Mouse (Mus musculus) kidney, postnatal 0 days (tissue): Measurements from ENCODE around the gene Gstm4. TPM values are rescaled to one million over a fixed set of nuclear protein-coding genes. Genes with fewer than 3 reads are reported as not detected.
A peak's percentile ranks its signal among the peaks of the same experiment; 100 is the strongest.
"Not testable (repeated sequence)": the region's sequence is repeated elsewhere in the genome, so short reads cannot be mapped to it uniquely, and the experiment has no call there.

ENCODE experiments used
- ATAC-seq: fragments of 200-750 bp; cut with Nextera tagmentation; replicated peaks from 2 replicates; pipeline ENCODE4 v1.8.0; 2017; ENCODE audit warnings: low read depth, moderate number of reproducible peaks, moderate TSS enrichment, moderate library complexity; ENCODE audit not compliant: low FRiP score
- DNase-seq: peaks from one replicate; pipeline ENCODE4 v3.0.0-alpha.2; 2016; ENCODE audit warnings: low spot score
- H3K27ac ChIP-seq: fragments of 300-500 bp; sonication (generic); 2 replicates; pipeline ENCODE4 v1.5.1; 2014; ENCODE audit warnings: mild to moderate bottlenecking
- H3K27me3 ChIP-seq: fragments of 300-500 bp; sonication (generic); 2 replicates; pipeline ENCODE4 v1.6.1; 2014; ENCODE audit warnings: low read length, mixed read lengths; ENCODE audit not compliant: insufficient read depth
- H3K36me3 ChIP-seq: fragments of 300-500 bp; sonication (generic); 2 replicates; pipeline ENCODE4 v1.6.1; 2014; ENCODE audit warnings: low read length, mixed read lengths; ENCODE audit not compliant: insufficient read depth
- H3K4me1 ChIP-seq: fragments of 300-500 bp; sonication (generic); replicated peaks from 2 replicates; pipeline ENCODE4 v1.6.1; 2014; ENCODE audit warnings: antibody characterized with exemption, low read length, mixed read lengths; ENCODE audit not compliant: insufficient read depth
- H3K4me2 ChIP-seq: fragments of 300-500 bp; sonication (generic); 2 replicates; pipeline ENCODE4 v1.6.1; 2014; ENCODE audit warnings: mild to moderate bottlenecking, low read length, moderate library complexity, mixed read lengths
- H3K4me3 ChIP-seq: fragments of 300-500 bp; sonication (generic); replicated peaks from 2 replicates; pipeline ENCODE4 v1.5.1; 2014; ENCODE audit warnings: low read depth, low read length
- H3K9ac ChIP-seq: fragments of 300-500 bp; sonication (generic); 2 replicates; pipeline ENCODE4 v1.6.1; 2014; ENCODE audit warnings: low read depth, low read length
- H3K9me3 ChIP-seq: fragments of 300-500 bp; sonication (generic); replicated peaks from 2 replicates; pipeline ENCODE4 v1.6.1; 2016; ENCODE audit warnings: low read length, inconsistent platforms, mixed read lengths
- CTCF ChIP-seq: IDR thresholded peaks from 2 replicates; pipeline ENCODE4 v1.5.1; 2016; ENCODE audit warnings: antibody characterized with exemption, low read depth, mild to moderate bottlenecking, moderate library complexity
- WGBS: fragments of 180-500 bp; shearing (Covaris S2); extraction: QIAGEN DNeasy Blood & Tissue Kit; methylation state at CpG from one replicate; pipeline ENCODE4 v1.1.7; 2014; 5-methylcytosine and 5-hydroxymethylcytosine counted together
- polyA plus RNA-seq: library from polyadenylated mRNA; unstranded; fragments of >200 nt; fragmentation: Nextera tagmentation; extraction: Ambion mirVana; gene quantifications from 2 replicates; pipeline ENCODE4 v1.2.1, GENCODE M21; 2015

The Gstm4 gene
- polyA plus RNA-seq, 1 experiment from 2014 or later, result 21.8 TPM

DNA sequence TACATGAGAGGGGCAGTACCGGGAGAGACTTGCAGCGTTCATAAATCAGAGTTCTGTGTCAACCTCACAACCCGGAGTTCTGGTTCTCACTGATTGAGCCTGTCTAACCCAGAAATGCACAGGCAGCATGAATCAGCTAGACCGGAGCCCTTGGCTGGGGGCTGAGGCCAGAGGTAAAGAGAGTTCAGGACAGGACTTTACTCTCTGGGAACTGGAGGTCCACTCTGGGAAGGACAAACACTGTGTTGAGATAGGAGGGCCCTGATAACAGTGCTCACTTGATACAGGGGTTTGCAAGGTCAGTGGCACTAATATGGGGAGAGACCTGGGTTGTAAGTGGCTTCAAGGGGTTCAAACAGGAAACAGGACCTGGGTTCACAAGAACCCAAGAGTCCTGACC lies 19.4 kb downstream of the Gstm4 start:
- no peak for DNase-seq

DNA sequence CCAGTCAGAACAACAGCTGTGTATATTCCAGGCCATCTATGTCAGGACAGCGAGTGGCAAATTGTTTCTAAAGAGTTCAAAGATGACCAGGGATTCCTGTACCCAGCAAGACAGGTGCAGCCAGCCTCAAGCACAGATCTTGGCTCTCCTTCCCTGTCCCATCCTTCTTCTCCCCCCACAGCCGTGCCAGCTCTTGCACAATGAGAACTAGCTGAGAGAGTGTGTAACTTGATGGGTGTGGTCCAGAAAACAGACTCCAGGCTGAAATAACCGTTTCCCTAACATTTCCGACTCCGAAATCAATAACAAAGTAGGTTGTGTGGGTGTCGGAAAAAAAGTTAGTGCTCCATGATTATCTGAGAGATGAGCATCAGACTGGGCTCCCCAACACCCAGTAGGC lies 22.0 kb downstream of the Gstm4 start:
- Histone ChIP-seq H3K4me3 (no peak overlapping the region), H3K4me2 (no peak overlapping the region), H3K27ac (no peak overlapping the region), H3K9ac (no peak overlapping the region), H3K36me3 (no peaks in the 10 kb centered on the region), H3K4me1 (peaks cover 3% of the 10 kb centered on the region), H3K27me3 (no peaks in the 10 kb centered on the region), H3K9me3 (no peaks in the 10 kb centered on the region)
- no peak for TF ChIP-seq CTCF
- 71% methylated on average over 6 of the region's 6 CpGs for WGBS
- ATAC-seq (no peak), DNase-seq (no peak)

More for the DNA sequence above, 19.4 kb downstream of the Gstm4 start:
- WGBS, result 31% methylated on average over 4 of the region's 4 CpGs
- Histone ChIP-seq H3K9ac (no peak overlapping the region), H3K4me2 (no peak overlapping the region), H3K36me3 (no peaks in the 10 kb centered on the region), H3K27ac (no peak overlapping the region), H3K27me3 (no peaks in the 10 kb centered on the region), H3K9me3 (no peaks in the 10 kb centered on the region), H3K4me1 (no peaks in the 10 kb centered on the region), H3K4me3 (no peak overlapping the region)
- no peak for ATAC-seq
- no peak for TF ChIP-seq CTCF

DNA sequence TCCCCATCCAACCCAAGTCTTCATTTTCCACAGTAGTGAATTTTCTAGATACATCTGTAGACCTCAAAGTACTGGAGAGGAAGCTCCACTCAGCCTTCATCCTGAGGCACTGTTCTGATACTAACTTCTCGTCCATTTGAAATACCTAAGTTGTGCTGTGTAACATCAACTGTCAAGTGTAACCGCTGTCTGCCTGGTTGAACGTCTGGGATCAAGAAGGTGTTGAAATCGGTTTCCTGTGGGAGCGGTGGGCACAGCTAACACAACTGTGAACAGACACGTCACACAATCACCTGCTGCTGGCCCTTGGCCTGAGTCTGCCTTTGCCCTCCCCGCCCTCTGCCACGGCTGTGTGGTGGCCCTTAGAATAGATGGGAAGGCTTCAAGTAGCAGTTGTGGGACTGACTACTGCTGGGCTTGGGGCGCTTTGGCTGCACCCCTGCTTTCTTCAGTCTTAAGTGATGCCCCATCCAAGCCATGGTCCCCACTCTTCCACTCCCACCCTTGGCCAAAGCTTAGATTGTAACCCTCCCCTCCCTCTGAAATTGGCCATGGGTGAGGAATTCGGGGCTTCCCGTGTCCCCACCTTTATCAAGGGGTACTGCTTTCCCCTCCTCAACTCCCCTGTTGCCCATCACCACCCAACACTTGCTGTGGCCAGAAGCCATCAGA lies 24.2 kb downstream of the Gstm4 start:
- not testable (repeated sequence) for H3K4me2 ChIP-seq, H3K27me3 ChIP-seq, H3K27ac ChIP-seq, H3K4me1 ChIP-seq, H3K36me3 ChIP-seq, H3K4me3 ChIP-seq, H3K9ac ChIP-seq, H3K9me3 ChIP-seq, DNase-seq, ATAC-seq
- 77% methylated on average over 11 of the region's 11 CpGs for WGBS

DNA sequence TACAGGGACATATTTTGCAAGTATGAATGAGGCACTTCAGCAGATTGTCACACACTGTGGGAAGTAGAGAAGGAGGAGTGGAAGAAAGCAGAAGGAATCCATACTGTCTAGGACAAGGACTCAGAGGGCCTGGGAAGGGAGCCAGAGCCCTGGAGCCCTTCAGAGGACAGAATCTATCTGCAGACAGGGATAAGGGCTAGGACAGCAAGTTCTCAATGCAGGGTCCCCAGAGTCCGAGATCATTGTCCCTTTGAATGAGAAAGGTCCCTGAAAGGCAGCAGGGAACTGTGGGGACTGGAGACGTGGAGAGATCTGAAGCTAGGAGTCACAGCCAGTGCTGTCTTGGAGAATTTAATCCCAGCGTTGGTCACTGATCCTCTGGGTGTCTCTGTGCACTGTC lies 25.5 kb downstream of the Gstm4 start:
- not testable (repeated sequence) for ATAC-seq, DNase-seq, H3K36me3 ChIP-seq, H3K9me3 ChIP-seq, H3K27ac ChIP-seq, H3K4me1 ChIP-seq, H3K4me2 ChIP-seq, H3K4me3 ChIP-seq, H3K27me3 ChIP-seq, H3K9ac ChIP-seq
- WGBS, result 65% methylated on average over 3 of the region's 3 CpGs

DNA sequence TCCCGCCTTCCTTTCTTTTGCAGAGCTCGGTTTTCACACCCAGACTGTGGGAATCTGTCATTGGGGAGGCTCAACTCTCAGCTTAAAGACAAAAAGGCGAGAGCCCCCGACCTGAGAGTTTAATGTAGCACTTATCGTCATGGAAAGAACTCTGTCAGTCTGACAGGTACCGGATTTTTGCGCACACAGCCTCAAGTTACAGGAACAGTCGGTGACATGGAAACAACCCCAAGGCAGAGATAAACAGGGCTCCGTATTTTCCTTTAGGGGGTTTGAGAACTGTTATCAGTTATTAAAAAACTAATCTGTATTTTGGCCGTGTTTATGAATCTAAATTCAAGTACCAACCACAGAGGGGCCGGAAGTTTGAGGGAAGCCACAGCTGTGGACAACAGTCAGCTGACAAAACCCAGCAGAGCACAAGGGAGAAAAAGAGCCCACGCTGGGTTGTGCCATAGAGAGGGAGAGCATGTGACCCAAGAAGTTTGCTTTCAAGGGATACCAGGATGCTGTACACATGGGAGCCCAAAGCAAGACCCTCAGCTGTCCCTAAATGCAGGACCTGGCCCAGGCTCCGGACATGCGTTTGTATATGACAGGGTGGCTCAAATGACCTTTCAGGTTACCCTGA lies 26.4 kb downstream of the Gstm4 start:
- Histone ChIP-seq H3K9ac (peak overlapping the region; percentile 41; the same call in 1 of the 2 replicates), H3K27ac (peak overlapping the region; percentile 94), H3K4me2 (peak overlapping the region; percentile 64), H3K36me3 (no peaks in the 10 kb centered on the region), H3K9me3 (no peaks in the 10 kb centered on the region), H3K4me3 (peak overlapping the region; percentile 36), H3K4me1 (peaks cover 16% of the 10 kb centered on the region), H3K27me3 (no peaks in the 10 kb centered on the region)
- DNase-seq (no peak), ATAC-seq (no peak)
- 18% methylated on average over 14 of the region's 14 CpGs for WGBS
- TF ChIP-seq CTCF, result no peak

DNA sequence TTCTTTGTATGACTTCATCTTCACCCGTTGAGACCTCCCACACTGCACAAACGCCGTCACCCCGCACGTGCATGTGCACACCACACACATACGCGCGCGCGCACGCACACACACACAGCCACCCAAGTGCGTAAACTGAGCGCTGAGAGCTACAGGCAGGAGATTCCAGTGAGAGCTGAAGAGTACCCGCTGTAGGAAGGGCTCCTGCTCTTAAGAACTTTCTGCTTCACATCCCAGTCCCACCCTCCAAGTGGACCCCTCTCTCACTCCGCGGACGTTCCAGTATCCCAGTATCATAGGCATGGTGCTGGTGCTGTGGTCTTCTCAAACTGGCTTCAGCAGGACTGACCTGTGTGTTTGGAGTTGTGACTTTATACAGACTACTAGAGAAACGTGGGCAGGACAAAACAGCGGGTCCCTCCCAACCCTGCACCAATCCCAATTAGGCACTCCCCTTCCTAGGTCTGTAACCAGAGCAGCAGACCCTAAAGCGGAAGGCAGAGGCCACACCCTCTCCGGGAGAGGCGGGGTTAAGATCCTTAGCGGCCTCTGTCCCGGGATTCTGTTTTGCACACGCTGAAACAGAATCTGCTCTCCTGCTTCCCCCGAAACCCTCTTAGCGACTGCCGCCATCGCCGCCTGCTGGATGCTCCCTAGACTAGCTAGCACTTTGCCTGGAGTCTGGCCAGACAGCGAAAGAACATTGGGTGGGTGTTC lies 27.1 kb downstream of the Gstm4 start, which contains the start of gene Gstm1:
TSS of gene Gstm1 (minus strand) at position 501 of the 717 bp plus-strand sequence.
- ATAC-seq (peak; percentile 99), DNase-seq (peak; percentile 100)
- peak within 1 kb of the TSS; percentile 36 for H3K4me3 ChIP-seq
- peak; percentile 96 for TF ChIP-seq CTCF
- peak within 1 kb of the TSS; percentile 60 for H3K9ac ChIP-seq
- H3K4me2 ChIP-seq, result peak within 1 kb of the TSS; percentile 64
- H3K27me3 ChIP-seq, result no peaks in the 10 kb centered on the region
- whole genome bisulfite sequencing, result under 1% methylated on average over 31 of the region's 31 CpGs
- H3K27ac ChIP-seq, result peak within 1 kb of the TSS; percentile 94
- no peaks in the 10 kb centered on the region for H3K9me3 ChIP-seq
- H3K36me3 ChIP-seq, result no peaks in the 10 kb centered on the region
- H3K4me1 ChIP-seq, result peaks cover 17% of the 10 kb centered on the region

DNA sequence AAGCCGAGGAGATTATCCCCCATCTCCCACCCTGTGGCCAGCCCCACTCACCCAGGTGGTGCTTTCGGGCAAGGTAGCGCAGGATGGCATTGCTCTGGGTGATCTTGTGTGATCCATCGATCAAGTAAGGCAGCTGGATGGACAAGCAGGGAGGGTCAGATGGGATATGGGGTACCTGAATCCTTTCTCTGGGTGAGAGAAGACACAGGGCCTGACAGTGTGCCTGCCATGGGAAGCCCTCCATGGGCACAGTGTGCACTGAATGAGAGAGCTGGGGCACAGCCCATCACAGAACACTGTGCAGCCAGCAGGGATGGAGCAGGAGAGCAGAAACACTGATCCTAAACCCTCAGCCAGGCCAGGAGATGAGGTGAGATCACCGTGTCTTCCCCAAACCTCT lies 28.2 kb downstream of the Gstm4 start:
- not testable (repeated sequence) for H3K9me3 ChIP-seq, ATAC-seq, H3K36me3 ChIP-seq, H3K27me3 ChIP-seq, H3K4me3 ChIP-seq, H3K27ac ChIP-seq, H3K9ac ChIP-seq, DNase-seq
- H3K4me2 ChIP-seq, result peak overlapping the region; percentile 64; the same call in 1 of the 2 replicates
- H3K4me1 ChIP-seq, result peaks cover 17% of the 10 kb centered on the region
- 78% methylated on average over 5 of the region's 5 CpGs for WGBS
